Mouse (Mus musculus): ENCODE measurements around the gene Alg5. TPM values are rescaled to one million over a fixed set of nuclear protein-coding genes. Genes with fewer than 3 reads are reported as not detected.

Gene Alg5
- 0.67 and 4.6 TPM in 2 replicates for polyA plus RNA-seq (2012; ENCODE audit: low replicate concordance)

GRCm38 (mm10) chr3:54735247-54736046, at the start of gene Alg5, which contains the start of gene Exosc8:
TSS of gene Alg5 (plus strand) at chr3:54735539.
TSS of gene Exosc8 (minus strand) at chr3:54735393.

GRCm38 (mm10) chr3:54692202-54693055, 42.9 kb upstream of the Alg5 start, which contains the start of gene Supt20:
TSS of gene Supt20 (plus strand) at chr3:54692807.

GRCm38 (mm10) chr3:54714253-54714652, 21.1 kb upstream of the Alg5 start, which contains the start of gene Gm21958:
TSS of gene Gm21958 (minus strand) at chr3:54714353.

GRCm38 (mm10) chr3:54755145-54756041, 20.1 kb downstream of the Alg5 start, which contains the start of gene Smad9:
TSS of gene Smad9 (plus strand) at chr3:54755582.

Other genes starting within 250 kb of the Alg5 start
- 5.4 and 17.9 TPM in 2 replicates for gene Supt20, start 42.7 kb upstream of the Alg5 start, polyA plus RNA-seq (2012; ENCODE audit: low replicate concordance)
- not detected in 2 replicates for gene Gm21958, start 21.2 kb upstream of the Alg5 start, polyA plus RNA-seq (2012; ENCODE audit: low replicate concordance)
- 6.2 and 28.7 TPM in 2 replicates for gene Exosc8, start 146 bp upstream of the Alg5 start, polyA plus RNA-seq (2012; ENCODE audit: low replicate concordance)
- gene Smad9, start 20.0 kb downstream of the Alg5 start, polyA plus RNA-seq (2012; ENCODE audit: low replicate concordance) = not detected in 2 replicates
- 45.6 and 88.4 TPM in 2 replicates for gene Rfxap, start 72.3 kb downstream of the Alg5 start, polyA plus RNA-seq (2012; ENCODE audit: low replicate concordance)
- gene Sertm1, start 180.3 kb downstream of the Alg5 start, polyA plus RNA-seq (2012; ENCODE audit: low replicate concordance) = not detected in 2 replicates